8 mouse cellular contexts compared by ENCODE assay signal in the genomic region with DNA sequence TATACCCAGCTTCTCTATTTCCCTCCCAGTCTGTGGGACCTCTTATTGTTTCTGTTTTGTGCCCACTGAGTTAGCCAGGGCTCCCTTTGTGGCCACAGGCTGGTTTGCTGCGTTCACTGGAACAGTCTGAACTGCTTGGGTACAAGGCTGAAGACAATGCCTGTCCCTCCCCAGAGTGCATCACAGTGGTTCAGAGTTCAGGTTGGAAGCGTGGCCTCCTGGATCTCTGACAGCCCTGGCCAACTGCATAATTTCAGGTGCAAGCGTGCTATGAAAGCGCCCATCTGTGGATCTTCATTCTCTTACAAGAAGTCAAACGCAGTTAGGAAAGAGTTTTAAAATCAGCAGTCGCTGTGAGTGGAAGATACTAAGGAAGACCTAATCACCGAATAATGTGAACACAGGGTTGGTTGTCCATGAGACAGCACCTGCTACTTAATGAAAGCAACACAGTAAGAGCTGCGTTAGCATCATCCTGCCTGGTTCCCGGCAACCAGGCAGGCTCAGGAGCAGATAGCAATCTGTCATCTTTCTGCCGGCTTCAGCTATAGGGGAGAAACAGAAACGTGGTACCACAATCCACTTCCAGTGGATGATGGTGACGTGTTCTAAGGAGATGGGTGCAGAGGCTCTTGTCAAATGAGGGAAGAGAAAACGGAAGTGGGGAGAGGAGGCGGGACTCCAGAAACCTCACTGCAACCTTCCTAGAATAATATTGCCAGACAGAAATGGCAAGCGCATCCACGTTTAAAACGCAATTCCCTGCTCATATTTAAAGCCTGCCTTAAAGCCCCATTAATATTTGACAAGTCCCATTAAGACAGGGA. TPM values are rescaled to one million over a fixed set of nuclear protein-coding genes. Genes with fewer than 3 reads are reported as not detected.
DNase-seq lines count a peak whose midpoint lies in the region; ATAC-seq and TF ChIP-seq lines count a peak whose summit lies in the region.

No protein-coding gene starts in this region.

- no peaks in the 10 kb centered on the region for H3K27me3 ChIP-seq in heart, embryonic 15.5 days
- H3K27me3 ChIP-seq in liver, postnatal 0 days (ENCODE audit: insufficient read depth, low read length) = no peaks in the 10 kb centered on the region
- H3K27me3 ChIP-seq in neural tube, embryonic 13.5 days = no peaks in the 10 kb centered on the region

- ATAC-seq in heart, embryonic 15.5 days (replicated peaks; ENCODE audit: insufficient number of reproducible peaks, insufficient read depth, low FRiP score, low read depth) = peak; percentile 23; the same call in 1 of the 2 replicates
- ATAC-seq in liver, postnatal 0 days = peak; percentile 62
- peak; percentile 85 for ATAC-seq in neural tube, embryonic 13.5 days (ENCODE audit: low read depth)

- H3K9ac ChIP-seq in heart, embryonic 15.5 days = peak overlapping the region; percentile 62
- H3K9ac ChIP-seq in liver, postnatal 0 days (replicated peaks) = peak overlapping the region; percentile 63
- peak overlapping the region; percentile 73 for H3K9ac ChIP-seq in neural tube, embryonic 13.5 days

- 29% methylated on average over 17 of the region's 17 CpGs for WGBS in heart, embryonic 15.5 days
- WGBS in liver, postnatal 0 days (ENCODE audit: insufficient replicate concordance) = 31% methylated on average over 17 of the region's 17 CpGs
- 18% methylated on average over 17 of the region's 17 CpGs for WGBS in neural tube, embryonic 13.5 days

- TF ChIP-seq EP300 in liver, postnatal 0 days (IDR thresholded peaks at IDR 0.05; ENCODE audit: low read depth) = no peak

- H3K9me3 ChIP-seq in heart, embryonic 15.5 days (replicated peaks) = no peaks in the 10 kb centered on the region
- H3K9me3 ChIP-seq in liver, postnatal 0 days (ENCODE audit: low read length) = no peaks in the 10 kb centered on the region
- no peaks in the 10 kb centered on the region for H3K9me3 ChIP-seq in neural tube, embryonic 13.5 days

- H3K4me3 ChIP-seq in heart, embryonic 15.5 days = peak overlapping the region; percentile 48
- H3K4me3 ChIP-seq in liver, postnatal 0 days (ENCODE audit: low read depth, low read length) = peak overlapping the region; percentile 47
- H3K4me3 ChIP-seq in neural tube, embryonic 13.5 days = peak overlapping the region; percentile 39

- H3K4me1 ChIP-seq in heart, embryonic 15.5 days (replicated peaks) = peaks cover 54% of the 10 kb centered on the region
- peaks cover 12% of the 10 kb centered on the region for H3K4me1 ChIP-seq in liver, postnatal 0 days (ENCODE audit: insufficient read depth)
- peaks cover 67% of the 10 kb centered on the region for H3K4me1 ChIP-seq in neural tube, embryonic 13.5 days (replicated peaks)

- H3K27ac ChIP-seq in heart, embryonic 15.5 days = peak overlapping the region; percentile 97
- peak overlapping the region; percentile 25; the same call in 1 of the 2 replicates for H3K27ac ChIP-seq in liver, postnatal 0 days (ENCODE audit: low read depth)
- H3K27ac ChIP-seq in neural tube, embryonic 13.5 days (replicated peaks) = peak overlapping the region; percentile 99

- peak overlapping the region; percentile 75 for H3K4me2 ChIP-seq in heart, embryonic 15.5 days
- peak overlapping the region; percentile 78 for H3K4me2 ChIP-seq in liver, postnatal 0 days (ENCODE audit: low read depth, low read length)
- H3K4me2 ChIP-seq in neural tube, embryonic 13.5 days = peak overlapping the region; percentile 67

- peak; percentile 50 for DNase-seq in urinary bladder, postnatal 14 days (ENCODE audit: low spot score)
- no peak for DNase-seq in urinary bladder, adult 18-20 months (ENCODE audit: low spot score in 2 of 2)
- DNase-seq in embryo, embryonic 9.5 days (ENCODE audit: extremely low spot score) = peak; percentile 37
- peak; percentile 79 to 87 for DNase-seq in layer of hippocampus, adult 18-20 months (ENCODE audit: low spot score in 2 of 2)
- DNase-seq in liver, postnatal 0 days = peak; percentile 45
- DNase-seq in ovary, postnatal 10 days (ENCODE audit: low spot score) = no peak

- H3K36me3 ChIP-seq in heart, embryonic 15.5 days = no peaks in the 10 kb centered on the region
- no peaks in the 10 kb centered on the region for H3K36me3 ChIP-seq in liver, postnatal 0 days (replicated peaks; ENCODE audit: insufficient read depth, low read length)
- no peaks in the 10 kb centered on the region for H3K36me3 ChIP-seq in neural tube, embryonic 13.5 days

- no peak for TF ChIP-seq CTCF in liver, postnatal 0 days (IDR thresholded peaks at IDR 0.05; ENCODE audit: low read depth)

RNA-seq across cellular contexts. Expression of gene Tuba1c, which starts 37.4 kb away (rescaled TPM):
- polyA plus RNA-seq in heart, embryonic 15.5 days (2015; fragmentation: Nextera tagmentation; extraction: Ambion mirVana) = 117 and 139 TPM in 2 replicates
- 10 to 100 TPM; 48.9 to 55.6 TPM for total RNA-seq in layer of hippocampus, adult 18-20 months (2021)
- polyA plus RNA-seq in liver, postnatal 0 days (2015; fragmentation: Nextera tagmentation; extraction: Ambion mirVana) = 149 and 152 TPM in 2 replicates
- polyA plus RNA-seq in neural tube, embryonic 13.5 days (2015; fragmentation: Nextera tagmentation; extraction: Ambion mirVana) = 25.6 and 29.7 TPM in 2 replicates

RNA-seq across cellular contexts. Expression of gene Tuba1a, which starts 38.8 kb away (rescaled TPM):
- 719 and 906 TPM in 2 replicates for polyA plus RNA-seq in heart, embryonic 15.5 days (2015; fragmentation: Nextera tagmentation; extraction: Ambion mirVana)
- 100 to 1,000 TPM; 699 to 750 TPM for total RNA-seq in layer of hippocampus, adult 18-20 months (2021)
- polyA plus RNA-seq in liver, postnatal 0 days (2015; fragmentation: Nextera tagmentation; extraction: Ambion mirVana) = 28.1 and 28.7 TPM in 2 replicates
- polyA plus RNA-seq in neural tube, embryonic 13.5 days (2015; fragmentation: Nextera tagmentation; extraction: Ambion mirVana) = 13,124 and 14,228 TPM in 2 replicates

RNA-seq across cellular contexts. Expression of gene Gm49450, which starts 38.9 kb away (rescaled TPM):
- not detected in 2 replicates for polyA plus RNA-seq in heart, embryonic 15.5 days (2015; fragmentation: Nextera tagmentation; extraction: Ambion mirVana)
- not detected for total RNA-seq in layer of hippocampus, adult 18-20 months (2021)
- not detected in 2 replicates for polyA plus RNA-seq in liver, postnatal 0 days (2015; fragmentation: Nextera tagmentation; extraction: Ambion mirVana)
- polyA plus RNA-seq in neural tube, embryonic 13.5 days (2015; fragmentation: Nextera tagmentation; extraction: Ambion mirVana) = not detected in 2 replicates

RNA-seq across cellular contexts. Expression of gene Tuba1b, which starts 57.9 kb away (rescaled TPM):
- polyA plus RNA-seq in heart, embryonic 15.5 days (2015; fragmentation: Nextera tagmentation; extraction: Ambion mirVana) = 1,310 and 1,493 TPM in 2 replicates
- total RNA-seq in layer of hippocampus, adult 18-20 months (2021) = 100 to 1,000 TPM; 448 to 490 TPM
- polyA plus RNA-seq in liver, postnatal 0 days (2015; fragmentation: Nextera tagmentation; extraction: Ambion mirVana) = 389 and 423 TPM in 2 replicates
- polyA plus RNA-seq in neural tube, embryonic 13.5 days (2015; fragmentation: Nextera tagmentation; extraction: Ambion mirVana) = 1,062 and 1,121 TPM in 2 replicates

Comparison
In these comparisons a context has a peak if more than half of its experiments do, and no peak if none do; other contexts are left out.
1. DNase-seq: peak in urinary bladder, postnatal 14 days (single experiment), embryo, embryonic 9.5 days (single experiment), layer of hippocampus, adult 18-20 months (2 of 2) and liver, postnatal 0 days (single experiment); none in urinary bladder, adult 18-20 months (0 of 2) and ovary, postnatal 10 days (single experiment).
2. ATAC-seq: peak in every context shown above with its lines; median percentile 85 in neural tube, embryonic 13.5 days; 62 in liver, postnatal 0 days; 23 in heart, embryonic 15.5 days.
3. H3K27ac ChIP-seq: peak in every context shown above with its lines; median percentile 99 in neural tube, embryonic 13.5 days; 97 in heart, embryonic 15.5 days; 25 in liver, postnatal 0 days.
4. RNA of gene Tuba1a, which starts 38.8 kb away (polyA plus RNA-seq): 13,124 to 14,228 TPM in neural tube, embryonic 13.5 days and 719 to 906 TPM in heart, embryonic 15.5 days; 28.1 to 28.7 TPM in liver, postnatal 0 days; every median in the first group is over 10 times any median in the second.
5. Peak in every context shown above with its lines, with median percentiles within 50 percentile points of each other: H3K4me2 ChIP-seq, H3K4me3 ChIP-seq and H3K9ac ChIP-seq.